Mouse (Mus musculus): ENCODE results near the gene Cep72. TPM values are rescaled to one million over a fixed set of nuclear protein-coding genes. Genes with fewer than 3 reads are reported as not detected.
A peak's percentile ranks its signal among the peaks of the same experiment; 100 is the strongest.
"Not testable (repeated sequence)": the region's sequence is repeated elsewhere in the genome, so short reads cannot be mapped to it uniquely, and the experiment has no call there.

Cep72 gene
- polyA plus RNA-seq, 1 experiment from 2014 or later: 11.2 TPM

- not testable (repeated sequence) for H3K4me3 ChIP-seq (replicated peaks); H3K4me2 ChIP-seq; H3K27ac ChIP-seq; H3K36me3 ChIP-seq; H3K9me3 ChIP-seq; H3K9ac ChIP-seq; H3K27me3 ChIP-seq (replicated peaks); H3K4me1 ChIP-seq
- WGBS: 68% methylated on average over 1 of the region's 1 CpGs
- peak; percentile 50; the same call in 1 of the 2 replicates for ATAC-seq (ENCODE audit: insufficient read depth, low FRiP score, low read depth)
Measured at GRCm38 (mm10) chr13:74071244-74071643, 9.1 kb upstream of the Cep72 start.

DNA sequence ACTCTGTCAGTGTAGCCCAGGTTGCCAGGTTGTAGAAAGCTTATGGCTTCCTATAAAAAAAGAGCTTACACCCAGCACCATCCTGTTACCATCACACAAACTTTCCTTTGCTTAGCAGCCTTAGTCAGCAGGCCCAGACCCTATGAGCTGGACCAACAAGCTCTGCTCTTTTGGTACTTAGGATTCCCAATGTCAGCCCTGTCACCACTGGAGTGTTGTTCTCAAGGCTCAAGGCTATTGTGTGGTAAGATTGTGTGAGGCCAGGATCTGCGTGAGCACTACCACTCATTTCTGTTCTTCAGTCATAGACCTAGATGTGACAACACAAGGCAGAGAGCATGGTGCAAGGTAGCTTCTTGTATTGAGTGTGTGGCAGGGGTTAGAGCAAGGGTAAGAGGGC, 4.5 kb upstream of the Cep72 start:
- 89% methylated on average over 1 of the region's 1 CpGs for WGBS

GRCm38 (mm10) chr13:74063340-74064050, 1.4 kb upstream of the Cep72 start:
- Histone ChIP-seq H3K4me2 (no peak overlapping the region), H3K4me1 (no peaks in the 10 kb centered on the region), H3K27me3 (replicated peaks) (no peaks in the 10 kb centered on the region), H3K27ac (no peak overlapping the region), H3K4me3 (replicated peaks) (no peak overlapping the region), H3K9me3 (no peaks in the 10 kb centered on the region), H3K36me3 (no peaks in the 10 kb centered on the region), H3K9ac (no peak overlapping the region)
- no peak for ATAC-seq (ENCODE audit: insufficient read depth, low FRiP score, low read depth)
- WGBS: 79% methylated on average over 1 of the region's 1 CpGs

More for the DNA sequence above, 4.5 kb upstream of the Cep72 start:
- Histone ChIP-seq H3K4me1 (no peaks in the 10 kb centered on the region), H3K9ac (no peak overlapping the region), H3K4me2 (no peak overlapping the region), H3K9me3 (no peaks in the 10 kb centered on the region), H3K36me3 (no peaks in the 10 kb centered on the region), H3K27me3 (replicated peaks) (no peaks in the 10 kb centered on the region), H3K27ac (no peak overlapping the region), H3K4me3 (replicated peaks) (no peak overlapping the region)
- no peak for ATAC-seq (ENCODE audit: insufficient read depth, low FRiP score, low read depth)

- Histone ChIP-seq H3K27me3 (replicated peaks) (no peaks in the 10 kb centered on the region), H3K4me1 (no peaks in the 10 kb centered on the region), H3K9ac (no peak overlapping the region), H3K4me2 (peak overlapping the region; percentile 62), H3K36me3 (no peaks in the 10 kb centered on the region), H3K27ac (no peak overlapping the region), H3K4me3 (replicated peaks) (peak overlapping the region; percentile 85), H3K9me3 (no peaks in the 10 kb centered on the region)
- ATAC-seq (ENCODE audit: insufficient read depth, low FRiP score, low read depth): no peak
- WGBS: 29% methylated on average over 10 of the region's 11 CpGs
Measured at GRCm38 (mm10) chr13:74062378-74063128, 454 bp upstream of the Cep72 start.

DNA sequence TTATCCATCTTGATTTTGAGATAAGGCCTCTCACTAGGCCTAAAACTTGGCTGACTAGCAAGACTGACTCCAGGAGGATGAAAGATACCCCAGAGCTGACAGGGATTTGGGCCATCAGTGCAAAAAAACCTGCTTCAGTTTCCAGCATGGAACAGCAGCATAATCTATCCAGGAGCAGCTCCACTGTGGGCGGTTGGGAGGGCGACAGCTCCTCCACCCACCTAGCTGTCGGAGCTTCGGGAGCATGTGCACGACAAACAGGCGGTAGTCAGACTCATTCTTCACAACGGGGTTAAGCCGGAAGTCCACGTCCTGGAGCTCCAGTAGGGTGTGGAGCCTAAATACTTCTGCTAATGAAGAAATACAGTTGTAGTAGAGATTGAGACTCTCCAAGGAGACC, 4.0 kb downstream of the Cep72 start:
- no peaks in the 10 kb centered on the region for H3K9me3 ChIP-seq
- H3K27me3 ChIP-seq (replicated peaks): no peaks in the 10 kb centered on the region
- no peak overlapping the region for H3K4me2 ChIP-seq
- no peaks in the 10 kb centered on the region for H3K4me1 ChIP-seq
- WGBS: 92% methylated on average over 9 of the region's 9 CpGs
- ATAC-seq (ENCODE audit: insufficient read depth, low FRiP score, low read depth): no peak
- H3K36me3 ChIP-seq: no peaks in the 10 kb centered on the region
- no peak overlapping the region for H3K4me3 ChIP-seq (replicated peaks)
- H3K27ac ChIP-seq: no peak overlapping the region
- H3K9ac ChIP-seq: no peak overlapping the region

- Histone ChIP-seq H3K4me3 (replicated peaks) (no peak overlapping the region), H3K9me3 (no peaks in the 10 kb centered on the region), H3K27me3 (replicated peaks) (no peaks in the 10 kb centered on the region), H3K27ac (peak overlapping the region; percentile 3; the same call in 1 of the 2 replicates), H3K36me3 (no peaks in the 10 kb centered on the region), H3K9ac (no peak overlapping the region), H3K4me2 (no peak overlapping the region), H3K4me1 (no peaks in the 10 kb centered on the region)
- 84% methylated on average over 1 of the region's 1 CpGs for whole genome bisulfite sequencing
- no peak for ATAC-seq (ENCODE audit: insufficient read depth, low FRiP score, low read depth)
Measured at GRCm38 (mm10) chr13:74056194-74056593, 5.9 kb downstream of the Cep72 start.

GRCm38 (mm10) chr13:74039926-74040325, 22.2 kb downstream of the Cep72 start:
- no peaks in the 10 kb centered on the region for H3K27me3 ChIP-seq (replicated peaks)
- WGBS: 84% methylated on average over 3 of the region's 3 CpGs
- 0 out of 2 replicates have a peak, but pooled peaks cover 8% of the 10 kb centered on the region for H3K36me3 ChIP-seq
- no peak for ATAC-seq (ENCODE audit: insufficient read depth, low FRiP score, low read depth)
- H3K4me3 ChIP-seq (replicated peaks): no peak overlapping the region
- no peaks in the 10 kb centered on the region for H3K9me3 ChIP-seq
- H3K27ac ChIP-seq: no peak overlapping the region
- no peaks in the 10 kb centered on the region for H3K4me1 ChIP-seq
- H3K4me2 ChIP-seq: no peak overlapping the region
- H3K9ac ChIP-seq: no peak overlapping the region

DNA sequence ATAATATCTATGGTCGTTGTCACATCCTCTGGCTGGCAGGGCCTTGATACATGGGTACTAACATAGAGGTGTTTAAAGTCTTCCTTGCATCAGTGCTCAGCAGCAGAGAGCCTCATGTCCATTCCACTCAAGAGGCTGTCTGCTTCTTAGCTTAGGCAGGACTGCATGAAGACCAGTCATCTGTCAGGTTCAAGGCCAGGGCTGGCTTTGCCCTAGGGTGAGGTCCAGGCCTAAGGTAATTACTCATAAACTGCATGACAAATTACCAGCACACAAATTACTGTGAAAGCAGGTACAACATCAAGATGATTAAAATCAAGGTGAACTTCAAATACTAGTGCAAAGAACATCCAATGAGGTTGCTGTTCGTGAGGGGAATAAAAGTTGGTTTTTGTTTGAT, 26.3 kb downstream of the Cep72 start:
- no peaks in the 10 kb centered on the region for H3K27me3 ChIP-seq (replicated peaks)
- H3K36me3 ChIP-seq: no peaks in the 10 kb centered on the region
- no peak overlapping the region for H3K9ac ChIP-seq
- ATAC-seq (ENCODE audit: insufficient read depth, low FRiP score, low read depth): no peak
- H3K27ac ChIP-seq: no peak overlapping the region
- WGBS: 79% methylated on average over 2 of the region's 2 CpGs
- no peaks in the 10 kb centered on the region for H3K9me3 ChIP-seq
- no peaks in the 10 kb centered on the region for H3K4me1 ChIP-seq
- H3K4me3 ChIP-seq (replicated peaks): no peak overlapping the region
- H3K4me2 ChIP-seq: no peak overlapping the region

DNA sequence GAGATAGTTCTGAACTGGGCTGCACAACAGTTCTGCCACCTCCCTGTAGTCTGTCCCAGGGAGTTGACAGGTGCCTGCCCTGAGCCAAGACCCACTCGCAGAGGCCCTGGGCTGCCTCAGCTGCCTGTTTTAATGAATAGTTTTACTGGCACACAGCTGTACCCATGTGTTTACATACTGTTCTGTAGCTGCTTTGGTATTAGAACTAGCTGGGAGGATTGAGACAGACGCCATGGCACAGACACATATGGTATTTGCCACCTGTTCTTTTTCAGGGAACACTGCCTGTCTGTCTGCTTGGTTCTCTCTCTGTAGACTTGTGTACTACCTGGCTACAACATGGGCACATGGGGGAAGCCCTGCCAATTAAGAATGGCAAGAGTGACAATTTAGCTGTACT, 27.3 kb downstream of the Cep72 start:
- H3K9ac ChIP-seq: no peak overlapping the region
- 64% methylated on average over 2 of the region's 2 CpGs for WGBS
- no peak overlapping the region for H3K4me2 ChIP-seq
- no peaks in the 10 kb centered on the region for H3K4me1 ChIP-seq
- no peaks in the 10 kb centered on the region for H3K36me3 ChIP-seq
- no peaks in the 10 kb centered on the region for H3K9me3 ChIP-seq
- H3K27ac ChIP-seq: no peak overlapping the region
- H3K4me3 ChIP-seq (replicated peaks): no peak overlapping the region
- H3K27me3 ChIP-seq (replicated peaks): no peaks in the 10 kb centered on the region
- ATAC-seq (ENCODE audit: insufficient read depth, low FRiP score, low read depth): no peak

- Histone ChIP-seq H3K4me1 (no peaks in the 10 kb centered on the region), H3K4me3 (replicated peaks) (no peak overlapping the region), H3K27ac (no peak overlapping the region), H3K27me3 (replicated peaks) (no peaks in the 10 kb centered on the region), H3K9ac (no peak overlapping the region), H3K4me2 (no peak overlapping the region), H3K9me3 (no peaks in the 10 kb centered on the region), H3K36me3 (no peaks in the 10 kb centered on the region)
- WGBS: 78% methylated on average over 8 of the region's 8 CpGs
- ATAC-seq (ENCODE audit: insufficient read depth, low FRiP score, low read depth): no peak
Measured at GRCm38 (mm10) chr13:74031133-74031532, 31.0 kb downstream of the Cep72 start.

DNA sequence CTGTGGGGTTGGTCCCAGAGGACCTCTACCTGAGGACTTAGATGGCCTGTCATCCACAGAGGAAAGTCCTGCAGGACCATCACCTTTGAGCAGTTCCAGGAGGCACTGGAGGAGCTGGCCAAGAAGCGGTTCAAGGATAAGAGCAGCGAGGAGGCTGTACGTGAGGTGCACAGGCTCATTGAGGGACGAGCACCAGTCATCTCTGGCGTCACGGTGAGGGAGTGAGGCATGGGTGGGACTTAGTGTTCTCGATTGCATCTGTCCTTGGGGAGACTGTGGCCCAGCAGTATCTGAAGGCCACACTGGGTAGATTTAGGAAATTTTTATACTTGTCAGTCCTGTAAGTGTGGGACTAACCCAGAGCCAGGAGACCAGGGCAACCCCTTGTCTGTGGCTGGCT, 31.4 kb downstream of the Cep72 start:
- no peak for ATAC-seq (ENCODE audit: insufficient read depth, low FRiP score, low read depth)
- WGBS: 81% methylated on average over 7 of the region's 7 CpGs
- Histone ChIP-seq H3K4me2 (no peak overlapping the region), H3K36me3 (no peaks in the 10 kb centered on the region), H3K9ac (no peak overlapping the region), H3K9me3 (no peaks in the 10 kb centered on the region), H3K27ac (no peak overlapping the region), H3K27me3 (replicated peaks) (no peaks in the 10 kb centered on the region), H3K4me1 (no peaks in the 10 kb centered on the region), H3K4me3 (replicated peaks) (no peak overlapping the region)

GRCm38 (mm10) chr13:74029013-74029412, 33.1 kb downstream of the Cep72 start:
- ATAC-seq (ENCODE audit: insufficient read depth, low FRiP score, low read depth): no peak
- no peaks in the 10 kb centered on the region for H3K27me3 ChIP-seq (replicated peaks)
- 71% methylated on average over 2 of the region's 2 CpGs for WGBS
- no peak overlapping the region for H3K9ac ChIP-seq
- no peak overlapping the region; the same call in 1 of the 2 replicates for H3K27ac ChIP-seq
- no peaks in the 10 kb centered on the region for H3K4me1 ChIP-seq
- no peaks in the 10 kb centered on the region for H3K36me3 ChIP-seq
- H3K4me2 ChIP-seq: no peak overlapping the region
- H3K4me3 ChIP-seq (replicated peaks): no peak overlapping the region
- no peaks in the 10 kb centered on the region for H3K9me3 ChIP-seq
